Mouse (Mus musculus): Measurements from ENCODE around the gene 4921501E09Rik.

DNA sequence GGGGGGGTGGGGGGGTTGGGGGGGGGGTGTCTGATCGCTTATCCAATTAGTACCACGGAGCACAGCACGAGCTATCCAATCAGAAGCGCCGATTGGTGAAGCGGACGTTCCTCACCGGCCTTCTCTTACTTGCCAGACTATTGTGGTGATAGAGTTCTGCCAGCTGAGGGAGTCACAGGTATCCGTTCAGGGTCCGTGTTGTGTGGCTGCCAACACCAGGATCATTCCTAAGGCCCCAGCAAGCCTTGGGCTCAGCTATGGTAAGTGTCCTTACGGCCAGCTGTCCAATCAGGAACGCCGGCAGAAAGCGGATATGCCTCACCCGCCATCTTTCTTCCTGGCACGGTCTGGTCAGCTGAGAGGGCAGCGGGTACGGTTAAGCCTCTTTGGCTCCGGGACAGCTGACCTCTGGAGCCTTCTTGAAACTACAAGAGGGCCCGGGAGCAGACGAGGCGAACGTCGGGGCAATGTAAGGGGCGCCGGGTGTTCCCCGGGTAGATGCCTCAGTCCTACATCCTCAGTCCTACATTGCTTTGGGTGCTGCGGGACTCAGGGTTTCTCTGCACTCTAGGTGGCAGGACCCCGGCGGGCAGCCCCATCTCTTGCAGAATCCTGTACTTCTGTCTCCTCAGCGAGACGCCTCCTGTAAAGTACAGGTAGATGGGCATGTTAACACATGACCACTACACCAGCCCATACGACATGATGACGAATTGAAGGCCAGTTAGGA lies 21.5 kb upstream of the 4921501E09Rik start, which contains the start of gene Zfp563:
- no peak for TF ChIP-seq POLR2A (IDR thresholded peaks at IDR 0.05; ENCODE audit: borderline replicate concordance, low read depth, low read length)
- TF ChIP-seq CTCF (IDR thresholded peaks at IDR 0.05; ENCODE audit: low read depth, low read length): no peak

Measured in bone marrow macrophage, adult 2 months (primary cell).